ENCODE assay signal across 9 mouse cellular contexts in genomic region chr19:30247359-30247758, GRCm38 (mm10). TPM values are rescaled to one million over a fixed set of nuclear protein-coding genes. Genes with fewer than 3 reads are reported as not detected.
DNase-seq lines count a peak whose midpoint lies in the region; ATAC-seq and TF ChIP-seq lines count a peak whose summit lies in the region.
"Had no signal": no experiment of that assay in that cellular context is flagged by ENCODE, and none has a peak within 500 bp of the region (broad histone marks: within the 10 kb centered on the region; RNA-seq: fewer than 3 reads in every experiment).

No protein-coding gene starts in this region.

- peak; percentile 56 for TF ChIP-seq CTCF in lung, adult 2 months (IDR thresholded peaks at IDR 0.05; ENCODE audit: insufficient read depth, low read length)

- H3K4me2 ChIP-seq in forebrain, embryonic 16.5 days (ENCODE audit: low read length) = no peak overlapping the region
- H3K4me2 ChIP-seq: limb, embryonic 12.5 days had no signal

- no peak overlapping the region for H3K4me3 ChIP-seq in forebrain, embryonic 10.5 days
- H3K4me3 ChIP-seq in forebrain, embryonic 16.5 days (replicated peaks; ENCODE audit: low read length) = no peak overlapping the region
- H3K4me3 ChIP-seq in lung, adult 2 months (replicated peaks; ENCODE audit: extremely low read depth, low read depth, low read length) = no peak overlapping the region
- H3K4me3 ChIP-seq: limb, embryonic 12.5 days had no signal

- peak; percentile 34 for DNase-seq in forebrain, embryonic 10.5 days (ENCODE audit: extremely low spot score, low spot score)
- peak; percentile 8 for DNase-seq in ovary, postnatal 14 days (ENCODE audit: low spot score)
- DNase-seq in ovary, postnatal 36 days (ENCODE audit: low spot score) = no peak
- peak; percentile 72 for DNase-seq in embryo, embryonic 10.5 days (ENCODE audit: low spot score)
- DNase-seq in lung, adult 2 months = no peak
- DNase-seq in spleen, postnatal 36 days (ENCODE audit: low spot score in 2 of 2) = no peak
- no peak for DNase-seq in right cerebral cortex, adult 18-20 months

- no peak for TF ChIP-seq POLR2A in lung, adult 2 months (IDR thresholded peaks at IDR 0.05; ENCODE audit: borderline replicate concordance, extremely low read depth, low read depth, low read length)

- no peaks in the 10 kb centered on the region for H3K36me3 ChIP-seq in forebrain, embryonic 10.5 days (replicated peaks)
- no peaks in the 10 kb centered on the region for H3K36me3 ChIP-seq in forebrain, embryonic 16.5 days (ENCODE audit: control insufficient read depth, insufficient read depth)
- H3K36me3 ChIP-seq: limb, embryonic 12.5 days had no signal

- 25% methylated on average over 11 of the region's 11 CpGs for whole genome bisulfite sequencing in forebrain, embryonic 10.5 days
- 23% methylated on average over 11 of the region's 11 CpGs for WGBS in forebrain, embryonic 16.5 days
- WGBS in lung, adult 2 months = 18% methylated on average over 11 of the region's 11 CpGs

- H3K4me1 ChIP-seq in forebrain, embryonic 10.5 days = no peaks in the 10 kb centered on the region
- no peaks in the 10 kb centered on the region for H3K4me1 ChIP-seq in forebrain, embryonic 16.5 days (replicated peaks; ENCODE audit: control insufficient read depth, insufficient read depth, low read length)
- H3K4me1 ChIP-seq in lung, adult 2 months (ENCODE audit: control insufficient read depth, insufficient read depth, low read length) = no peaks in the 10 kb centered on the region
- H3K4me1 ChIP-seq: limb, embryonic 12.5 days had no signal

- H3K27ac ChIP-seq in forebrain, embryonic 10.5 days = no peak overlapping the region
- H3K27ac ChIP-seq in forebrain, embryonic 16.5 days (ENCODE audit: low read length) = no peak overlapping the region
- H3K27ac ChIP-seq: limb, embryonic 12.5 days had no signal

- ATAC-seq in forebrain, embryonic 16.5 days = no peak

- H3K27me3 ChIP-seq in forebrain, embryonic 10.5 days (ENCODE audit: poor library complexity, severe bottlenecking) = peaks cover 20% of the 10 kb centered on the region
- no peaks in the 10 kb centered on the region for H3K27me3 ChIP-seq in forebrain, embryonic 16.5 days (replicated peaks; ENCODE audit: control insufficient read depth, insufficient read depth, low read length)

- H3K9me3 ChIP-seq in forebrain, embryonic 10.5 days = no peaks in the 10 kb centered on the region
- H3K9me3 ChIP-seq in forebrain, embryonic 16.5 days (ENCODE audit: control insufficient read depth, low read length) = no peaks in the 10 kb centered on the region
- H3K9me3 ChIP-seq: limb, embryonic 12.5 days had no signal

- H3K9ac ChIP-seq in forebrain, embryonic 16.5 days (replicated peaks; ENCODE audit: low read depth, low read length) = no peak overlapping the region
- H3K9ac ChIP-seq: limb, embryonic 12.5 days had no signal

RNA-seq across cellular contexts. Expression of gene Mbl2, which starts 14.6 kb away (rescaled TPM):
- not detected in 2 replicates for polyA plus RNA-seq in forebrain, embryonic 10.5 days (2016; fragmentation: Nextera tagmentation; extraction: Ambion mirVana)
- polyA plus RNA-seq in forebrain, embryonic 16.5 days (2015; fragmentation: Nextera tagmentation; extraction: Ambion mirVana) = not detected in 2 replicates
- polyA plus RNA-seq in lung, adult 2 months (2012; rRNA removed) = 0.28 TPM in 1 of 2 replicates, not detected in the other
- polyA plus RNA-seq: limb, embryonic 12.5 days had no signal

Comparison
In these comparisons a context has a peak if more than half of its experiments do, and no peak if none do; other contexts are left out.
1. DNase-seq: peak in forebrain, embryonic 10.5 days (single experiment), ovary, postnatal 14 days (single experiment) and embryo, embryonic 10.5 days (single experiment); none in ovary, postnatal 36 days (single experiment), lung, adult 2 months (single experiment), spleen, postnatal 36 days (0 of 2) and right cerebral cortex, adult 18-20 months (single experiment).